Mouse (Mus musculus) megakaryocyte progenitor cell, adult 5-6 weeks (primary cell): ENCODE data around the gene Tyw1. TPM values are rescaled to one million over a fixed set of nuclear protein-coding genes. Genes with fewer than 3 reads are reported as not detected.

ENCODE experiments used
- ATAC-seq: replicated peaks from 2 replicates; pipeline ENCODE4 v1.8.0; 2016; ENCODE audit warnings: mild to moderate bottlenecking, moderate TSS enrichment, inconsistent platforms; ENCODE audit not compliant: poor library complexity
- total RNA-seq, 2 experiments: library from RNA; stranded (forward) in 1 of 2; stranded (reverse) in 1 of 2; fragments of 157-497, 149-512 nt in 1 of 2; fragments of 200-1000 nt in 1 of 2; gene quantifications; 2 replicates each; pipeline versions ENCODE4 v1.2.3 to v1.2.4; 2015 to 2017

Tyw1 gene
- total RNA-seq (2015) = 15.3 and 17.0 TPM in 2 replicates
- 37.7 and 42.0 TPM in 2 replicates for total RNA-seq (2017)

DNA sequence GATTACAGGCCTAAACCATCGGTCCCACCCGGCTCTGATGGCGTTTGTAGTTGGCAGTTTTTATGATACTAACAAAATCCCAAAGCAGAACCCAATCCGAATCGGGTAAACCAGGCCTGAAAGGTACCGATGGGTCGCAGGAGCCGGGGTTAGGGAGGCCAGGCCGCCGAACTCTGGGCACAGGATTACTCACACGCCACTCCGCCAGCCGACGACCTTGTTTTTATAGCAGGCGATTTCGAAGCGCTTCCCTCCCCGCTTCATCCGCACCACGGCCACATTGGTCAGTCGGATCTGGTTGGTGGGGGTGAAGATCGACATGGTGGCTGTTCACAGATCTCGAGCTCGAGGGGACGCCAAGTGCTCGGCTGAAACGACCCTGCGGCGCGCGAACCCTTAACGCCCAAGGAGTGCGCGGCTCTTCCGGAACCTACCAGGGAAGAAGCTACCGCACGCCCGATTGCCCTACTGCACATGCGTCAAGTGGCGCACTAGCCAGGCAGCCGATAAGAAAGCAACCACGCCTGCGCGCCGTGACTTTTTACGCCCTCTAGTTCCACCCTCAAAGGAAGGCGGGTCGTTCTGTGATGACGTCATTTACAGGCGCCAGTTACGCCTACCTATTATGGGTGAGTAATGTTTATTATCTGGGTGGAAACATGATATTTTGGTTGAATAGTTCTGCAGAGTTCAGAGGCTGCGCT is at the start of gene Tyw1, which contains the start of gene Sbds:
Tyw1 (plus strand) TSS at position 603 of the 704 bp plus-strand sequence.
Sbds (minus strand) TSS at position 514 of the 704 bp plus-strand sequence.
- ATAC-seq = peak; percentile 79

DNA sequence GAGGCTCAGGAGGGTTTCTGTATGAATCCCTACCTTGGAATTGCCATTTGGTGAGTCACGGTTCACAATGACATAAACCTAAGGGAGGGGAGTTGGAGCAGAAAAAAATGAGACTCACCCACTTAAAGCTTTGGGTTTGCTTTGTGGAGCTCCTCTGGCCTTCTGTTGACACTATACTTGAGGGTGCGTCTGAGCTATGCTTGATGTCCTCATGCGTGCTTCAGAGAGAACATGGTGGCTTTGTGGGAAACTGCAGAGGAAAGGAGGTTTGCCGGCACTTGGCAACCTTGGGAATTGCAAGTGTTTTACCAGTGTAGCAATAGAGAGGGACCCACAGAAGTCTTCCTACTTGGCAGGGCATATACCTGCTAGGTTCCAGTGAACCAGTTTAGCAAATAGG is 48.1 kb upstream of the Tyw1 start:
- no peak for ATAC-seq

DNA sequence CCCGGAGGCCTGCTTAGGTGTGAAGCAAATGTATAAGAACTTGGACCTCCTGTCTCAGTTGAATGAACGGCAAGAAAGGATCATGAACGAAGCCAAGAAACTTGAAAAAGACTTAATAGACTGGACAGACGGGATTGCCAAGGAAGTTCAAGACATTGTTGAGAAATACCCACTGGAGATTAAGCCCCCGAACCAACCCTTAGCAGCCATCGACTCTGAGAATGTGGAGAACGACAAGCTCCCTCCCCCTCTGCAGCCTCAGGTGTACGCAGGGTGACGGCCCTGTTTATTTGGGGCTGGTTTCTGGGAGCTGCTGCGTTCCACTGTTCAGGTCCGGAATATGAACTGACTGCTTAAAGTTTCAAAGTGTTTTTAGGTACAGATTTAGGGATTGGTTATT is 42.5 kb upstream of the Tyw1 start:
- ATAC-seq = no peak

DNA sequence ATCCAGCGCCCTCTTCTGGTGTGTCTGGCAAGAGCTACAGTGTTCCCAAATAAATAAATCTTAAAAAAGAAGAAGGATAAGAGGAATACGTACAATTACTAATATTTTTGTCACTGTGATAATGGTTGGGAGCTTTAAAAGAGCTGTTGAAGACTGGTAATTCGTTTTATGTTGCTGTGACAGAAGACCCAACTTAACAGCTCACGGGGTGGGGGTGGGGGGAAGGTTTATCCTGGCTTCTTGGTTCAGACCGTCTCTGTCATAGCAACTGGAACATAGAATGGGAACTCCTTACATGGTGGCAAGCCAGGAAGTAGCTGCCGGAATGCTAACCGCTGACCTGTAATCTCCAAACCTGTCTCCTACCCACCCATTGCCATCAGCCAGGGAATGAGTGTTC is 38.6 kb upstream of the Tyw1 start, which contains the start of gene Tmem248:
Tmem248 (plus strand) TSS at position 301 of the 400 bp plus-strand sequence.
- ATAC-seq = no peak

DNA sequence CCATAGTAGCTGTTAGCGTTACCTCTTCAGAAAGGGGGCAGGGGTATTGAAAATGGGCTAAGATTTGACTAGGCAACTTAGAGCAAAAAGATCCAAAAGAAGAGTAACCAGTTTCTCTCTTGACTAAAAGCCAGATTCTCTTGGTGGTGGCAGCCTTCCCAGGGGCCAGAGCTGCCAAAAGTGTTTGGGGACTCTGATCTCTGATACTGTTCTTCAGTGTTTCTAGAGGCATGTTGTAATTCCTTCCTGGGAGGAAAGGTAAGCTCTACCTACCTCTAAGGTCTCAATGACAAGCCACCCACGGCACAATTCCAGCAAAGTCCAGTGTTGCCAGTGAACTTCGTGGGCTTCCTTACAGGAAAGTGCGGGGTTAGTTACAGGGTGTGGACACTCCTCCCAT is 38.0 kb upstream of the Tyw1 start:
- ATAC-seq = no peak

DNA sequence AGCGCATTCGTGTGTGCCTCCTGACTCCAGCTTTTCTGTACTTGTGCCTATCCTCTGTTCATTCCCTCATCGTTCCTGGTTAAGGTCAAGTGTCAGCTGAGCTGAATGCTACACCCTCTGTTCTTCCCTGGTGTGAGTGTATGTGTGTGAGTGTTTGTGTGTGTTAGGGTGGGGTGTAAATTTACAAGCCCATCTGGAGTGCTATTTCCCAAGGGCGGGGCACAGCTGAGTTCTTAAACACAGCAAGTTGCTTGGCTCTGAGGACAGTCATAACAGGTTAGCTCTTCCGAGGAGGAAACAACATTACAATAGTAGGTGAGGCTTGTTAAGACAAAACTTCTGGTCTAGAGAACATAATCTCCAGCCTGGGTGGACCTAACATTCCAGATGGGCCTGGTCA is 37.1 kb upstream of the Tyw1 start:
- no peak for ATAC-seq

DNA sequence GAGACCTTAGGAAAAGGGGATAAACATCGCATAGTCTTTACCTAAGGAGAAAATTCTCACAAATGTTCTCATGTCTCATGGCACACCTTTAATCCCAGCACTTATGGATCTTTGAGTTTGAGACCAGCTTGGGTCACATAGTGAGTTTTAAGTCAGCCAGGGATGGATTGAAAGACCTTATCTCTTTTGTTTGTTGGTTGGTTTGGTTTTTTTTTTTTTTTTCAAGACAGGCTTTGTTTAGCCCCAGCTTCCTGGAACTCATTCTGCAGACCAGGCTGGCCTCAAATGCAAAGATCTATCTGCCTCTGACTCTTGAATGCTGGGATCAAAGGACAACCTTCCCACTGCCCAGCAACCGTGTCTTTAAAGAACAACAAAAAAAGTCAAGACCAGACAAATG is 34.1 kb upstream of the Tyw1 start:
- ATAC-seq = no peak

DNA sequence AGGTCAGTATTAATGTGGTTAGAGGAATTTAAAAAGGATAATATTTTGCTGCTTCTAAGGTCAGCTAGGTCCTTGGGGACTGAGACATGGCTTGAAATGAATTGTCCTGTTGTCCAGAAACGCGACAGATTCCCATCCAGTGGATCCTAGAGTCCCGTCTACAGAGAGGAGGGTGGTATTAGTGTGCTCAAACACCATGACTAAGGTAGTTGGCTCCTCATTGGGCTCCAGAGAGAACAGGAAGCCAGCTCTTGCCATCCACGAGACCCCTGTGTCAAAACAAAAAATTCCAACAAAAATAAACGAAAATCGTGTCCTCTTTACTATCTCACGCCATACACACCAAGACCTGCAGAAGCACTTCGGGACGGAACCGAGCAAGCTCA is 33.7 kb upstream of the Tyw1 start:
- peak; percentile 29 for ATAC-seq

DNA sequence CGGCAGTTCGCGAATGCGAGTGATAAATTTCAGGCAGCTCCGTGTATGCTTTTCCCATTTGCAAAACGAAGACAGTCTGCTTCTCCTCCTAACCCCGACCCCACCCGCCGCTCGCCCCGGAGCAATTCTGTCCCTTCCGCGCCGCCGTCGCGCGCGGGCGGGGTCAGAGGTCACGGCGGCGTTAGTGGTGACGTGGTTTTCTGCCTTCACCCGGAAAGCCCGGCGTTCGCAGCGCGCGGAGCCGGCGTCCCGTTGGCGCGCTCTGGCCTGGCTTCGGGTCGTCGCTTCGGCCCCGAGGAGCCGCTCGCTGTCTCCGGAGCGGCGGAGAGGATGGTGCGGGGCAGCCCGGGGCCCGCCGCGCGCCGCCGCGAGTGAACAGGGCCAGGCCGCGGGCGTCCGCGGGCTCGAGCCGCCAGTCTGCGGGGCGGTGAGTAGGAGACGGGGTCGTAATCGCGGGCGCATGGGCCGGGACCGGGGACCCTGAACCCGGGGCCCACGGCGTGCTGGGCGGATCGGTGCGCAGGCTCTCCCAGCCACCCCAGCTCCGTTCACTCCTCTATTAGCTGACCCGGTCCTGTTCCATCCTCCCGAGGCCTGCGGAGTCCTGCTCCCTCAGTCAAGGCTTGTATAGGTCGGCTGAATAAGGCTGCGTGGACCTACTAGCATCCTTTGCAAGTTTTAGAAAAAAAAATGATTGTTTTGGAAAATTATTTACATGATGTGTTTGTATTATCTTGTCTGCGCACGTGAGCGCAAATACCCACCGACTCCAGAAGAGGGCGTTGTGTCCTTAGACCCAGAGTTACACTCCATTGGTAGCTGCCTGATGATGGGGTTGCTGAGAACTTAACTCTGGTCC is 33.0 kb upstream of the Tyw1 start:
- ATAC-seq = peak; percentile 86

DNA sequence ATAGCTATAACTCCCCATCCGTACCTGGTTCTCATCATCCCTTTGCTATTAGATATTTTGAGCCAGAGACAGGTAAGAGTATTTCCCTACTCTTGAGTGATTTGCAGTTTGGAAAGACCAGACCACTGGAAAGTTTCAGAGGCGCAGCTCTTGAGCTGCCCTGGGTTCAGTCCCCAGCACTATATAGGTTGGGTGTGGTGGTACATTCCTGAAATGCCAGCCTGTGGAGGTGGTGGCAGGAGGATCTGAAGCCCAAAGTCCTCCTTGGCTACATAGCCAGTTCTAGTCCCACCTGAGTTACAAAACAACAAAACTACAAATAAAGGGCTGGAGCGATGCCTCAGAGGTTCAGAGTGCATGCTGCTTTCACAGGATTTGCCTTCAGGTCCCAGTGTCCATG is 28.6 kb upstream of the Tyw1 start:
- ATAC-seq = no peak

DNA sequence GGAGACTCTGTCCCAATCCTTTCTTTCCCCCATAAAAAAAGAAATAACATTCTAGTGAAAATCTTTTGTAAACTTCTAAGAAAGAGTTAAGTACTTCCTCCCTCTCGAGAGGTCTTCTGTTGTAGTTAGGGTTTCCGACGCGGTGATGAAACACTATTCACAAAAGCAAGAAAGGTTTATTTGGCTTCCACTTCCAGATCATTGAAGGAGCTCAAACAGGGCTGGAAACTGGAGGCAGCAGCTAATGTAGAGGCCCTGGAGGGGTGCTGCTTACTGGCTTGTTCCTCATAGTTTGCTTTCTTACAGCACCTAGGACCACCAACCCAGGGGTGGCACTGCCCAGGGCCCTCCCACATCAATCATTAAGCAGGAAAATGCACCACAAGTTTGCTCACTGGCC is 27.3 kb upstream of the Tyw1 start:
- ATAC-seq = peak; percentile 38

DNA sequence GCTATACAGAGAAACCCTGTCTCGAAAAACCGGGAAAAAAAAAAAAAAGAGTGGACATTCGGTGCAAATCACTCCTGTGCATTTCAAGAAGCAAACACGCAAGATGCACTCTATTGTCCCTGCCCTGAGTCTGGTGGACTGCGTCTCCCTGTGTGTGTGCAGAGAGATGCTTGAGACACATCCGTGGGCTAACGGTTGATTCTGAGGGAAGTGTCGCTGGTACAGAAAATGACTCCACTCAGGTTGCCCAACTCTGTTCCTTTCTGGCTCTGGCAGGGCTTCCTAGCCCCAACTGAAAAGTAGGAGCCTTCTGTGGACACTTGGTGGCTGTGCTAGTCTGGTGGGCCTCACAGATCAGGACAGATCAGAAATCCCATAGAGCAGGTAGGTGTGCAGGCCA is 19.1 kb upstream of the Tyw1 start:
- ATAC-seq = peak; percentile 94

DNA sequence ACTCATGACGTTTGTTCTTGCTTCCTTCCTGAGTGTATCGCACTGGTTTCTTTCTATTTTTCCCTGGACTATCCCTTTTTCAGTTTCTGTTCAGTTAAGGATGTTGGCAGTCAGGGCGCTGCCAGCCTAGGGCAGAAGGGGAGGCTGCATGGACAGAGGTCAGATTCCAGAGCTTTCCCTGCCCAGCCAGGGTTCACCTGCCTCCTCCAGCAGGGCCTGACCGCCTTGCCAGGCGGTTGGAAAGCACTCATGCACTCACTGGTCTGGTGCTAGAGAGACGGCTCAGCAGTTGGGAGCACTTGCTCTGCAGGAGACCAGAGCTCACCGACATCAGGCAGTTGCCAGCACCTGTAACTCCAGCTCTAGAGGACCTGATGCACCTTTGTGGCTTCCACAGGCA is 16.2 kb upstream of the Tyw1 start:
- no peak for ATAC-seq

DNA sequence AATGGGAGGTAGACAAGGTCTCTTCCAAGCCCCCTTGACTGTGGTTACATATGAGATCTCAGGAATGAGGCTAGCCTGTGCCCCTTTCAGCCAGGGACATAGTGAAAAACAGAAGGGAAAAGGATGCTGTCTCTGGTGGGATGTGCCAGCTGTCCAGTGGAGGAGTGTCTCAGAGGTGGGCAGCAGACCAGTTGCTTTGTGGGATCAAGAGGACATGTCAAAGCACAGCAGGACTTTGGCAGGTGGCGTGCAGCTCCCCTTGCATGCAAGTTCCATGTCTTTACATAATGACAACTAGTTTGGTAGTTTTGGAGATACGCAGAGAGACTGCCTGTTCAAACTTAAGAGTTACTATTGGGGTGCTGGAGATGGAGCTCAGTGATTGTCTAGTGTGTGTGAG is 15.6 kb upstream of the Tyw1 start:
- no peak for ATAC-seq

DNA sequence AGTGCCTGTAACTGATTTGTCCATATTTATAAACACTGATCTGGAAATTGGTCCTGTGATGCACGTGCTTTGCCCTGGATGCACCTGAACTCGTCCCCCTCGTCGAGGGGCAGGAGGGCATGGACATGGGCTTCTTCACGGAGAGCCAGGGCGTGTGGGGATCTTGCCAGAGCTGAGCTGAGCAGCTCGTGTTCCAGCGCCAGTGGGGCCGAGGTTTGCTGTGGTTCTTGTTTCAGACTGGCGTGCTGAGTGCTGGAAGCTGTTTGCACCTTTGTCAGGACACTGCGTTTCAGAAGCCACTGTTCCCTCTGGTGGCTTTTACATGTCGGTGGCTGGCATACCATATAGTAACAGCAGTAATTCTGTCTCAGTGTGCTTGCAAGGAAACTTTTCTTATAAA is 14.0 kb upstream of the Tyw1 start:
- ATAC-seq = no peak

DNA sequence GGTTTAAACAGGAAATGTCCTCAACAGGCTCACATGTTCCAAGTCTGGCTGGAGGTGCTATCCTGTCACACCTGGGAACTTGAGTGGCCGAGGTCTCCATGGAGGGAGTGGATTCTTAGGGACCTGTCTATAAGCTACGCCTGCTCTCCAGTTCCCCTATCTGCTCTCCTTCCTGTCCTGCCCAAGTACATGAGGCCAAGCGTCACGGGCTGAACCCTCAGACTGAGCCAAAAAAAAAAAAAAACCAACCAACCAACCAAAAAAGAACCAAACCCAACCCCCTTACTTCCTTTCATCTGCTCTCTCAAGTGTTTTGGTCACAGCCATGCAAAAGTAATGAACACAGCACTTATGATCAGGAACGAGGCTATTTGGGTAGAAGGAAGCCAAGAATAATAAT is 7.6 kb upstream of the Tyw1 start:
- ATAC-seq = peak; percentile 69

DNA sequence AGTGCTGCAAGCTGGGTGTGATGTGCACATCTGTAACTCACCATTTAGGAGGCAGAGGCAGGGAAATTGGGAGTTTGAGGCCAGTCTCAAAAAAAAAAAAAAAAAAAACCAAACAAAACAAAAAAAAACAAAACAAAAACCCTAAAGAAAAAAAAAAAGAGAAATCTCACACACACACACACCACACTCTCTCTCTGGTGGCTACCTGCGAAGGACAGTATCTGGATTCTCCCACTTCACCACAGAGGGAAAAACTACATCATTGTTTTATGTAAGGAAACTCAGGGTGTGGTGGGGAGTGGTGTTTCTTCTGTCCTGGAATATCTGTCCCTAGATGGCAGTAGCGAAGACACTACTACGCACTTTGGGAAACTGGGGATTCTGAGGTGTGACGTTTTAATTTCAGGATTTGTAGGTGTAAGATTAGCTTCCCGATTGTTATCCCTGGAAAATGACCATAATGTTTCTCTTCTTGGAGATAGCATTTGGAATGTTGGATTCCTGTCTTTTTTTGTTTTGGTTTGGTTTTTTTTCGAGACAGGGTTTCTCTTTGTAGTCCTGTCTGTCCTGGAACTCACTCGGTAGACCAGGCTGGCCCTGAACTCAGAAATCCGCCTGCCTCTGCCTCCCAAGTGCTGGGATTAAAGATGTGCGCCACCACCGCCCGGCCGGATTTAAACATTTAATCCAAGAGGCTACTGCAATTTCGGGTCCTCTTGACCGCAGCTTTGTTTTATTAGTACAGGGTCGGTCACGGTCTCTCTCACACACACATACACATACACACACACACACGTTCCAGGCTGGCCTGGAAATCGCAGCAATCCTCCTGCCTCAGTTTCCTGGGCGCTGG is 1.0 kb upstream of the Tyw1 start:
- ATAC-seq = peak; percentile 24; the same call in 1 of the 2 replicates

DNA sequence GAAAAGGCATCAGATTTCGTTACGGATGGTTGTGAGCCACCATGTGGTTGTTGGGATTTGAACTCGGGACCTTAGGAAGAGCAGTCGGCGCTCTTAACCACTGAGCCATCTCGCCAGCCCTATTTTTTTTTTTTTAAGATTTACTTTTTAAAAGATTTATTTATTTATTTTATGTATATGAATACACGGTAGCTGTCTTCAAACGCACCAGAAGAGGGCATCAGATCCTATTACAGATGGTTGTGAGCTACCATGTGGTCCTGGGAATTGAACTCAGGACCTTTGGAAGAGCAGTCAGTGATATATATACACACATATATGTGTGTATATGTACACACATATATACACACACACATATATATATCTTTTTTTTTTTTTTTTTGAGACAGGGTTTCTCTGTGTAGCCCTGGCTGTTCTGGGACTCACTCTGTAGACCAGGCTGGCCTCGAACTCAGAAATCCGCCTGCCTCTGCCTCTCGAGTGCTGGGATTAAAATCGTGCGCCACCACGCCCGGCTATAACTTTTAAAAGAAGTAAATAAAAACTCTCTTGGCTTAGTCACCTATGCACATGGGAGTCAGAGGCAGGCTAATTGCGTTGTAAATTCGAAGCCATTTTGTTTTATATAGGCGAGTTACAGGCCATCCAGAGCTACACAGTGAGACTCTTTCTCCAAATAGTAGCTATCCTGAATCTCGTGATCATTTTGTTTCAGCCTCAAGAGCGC is 543 bp downstream of the Tyw1 start:
- peak; percentile 1 for ATAC-seq

DNA sequence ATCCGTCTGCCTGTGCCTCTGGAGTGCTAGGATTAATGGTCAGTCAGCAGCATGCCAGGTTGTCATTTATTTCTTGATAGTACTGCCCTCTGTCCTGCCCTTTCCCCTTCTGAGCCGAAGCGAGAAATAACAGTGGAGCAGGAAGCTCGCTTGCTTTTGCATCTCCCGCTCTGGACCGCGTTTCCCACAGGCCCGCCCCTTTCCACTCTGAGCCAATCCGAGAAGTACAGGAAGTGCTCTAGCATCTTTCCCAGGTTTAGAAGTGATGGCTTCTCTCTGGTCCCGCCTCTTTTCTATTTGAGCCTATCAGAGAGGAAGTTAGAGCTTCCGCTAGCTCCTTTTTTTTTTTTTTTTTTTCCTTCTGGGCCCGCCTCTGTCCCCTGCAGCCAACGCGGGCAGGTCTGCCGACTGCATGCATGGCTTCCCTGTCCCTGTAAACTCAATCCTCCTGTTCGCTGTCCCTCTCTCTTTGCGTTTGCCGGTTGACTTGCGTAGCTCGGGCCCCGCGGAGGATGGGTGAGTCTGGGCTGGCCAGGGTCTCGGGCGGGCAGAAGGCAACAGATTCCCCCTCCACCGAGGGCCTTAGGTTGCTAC is 1.4 kb downstream of the Tyw1 start:
- peak; percentile 79 for ATAC-seq

DNA sequence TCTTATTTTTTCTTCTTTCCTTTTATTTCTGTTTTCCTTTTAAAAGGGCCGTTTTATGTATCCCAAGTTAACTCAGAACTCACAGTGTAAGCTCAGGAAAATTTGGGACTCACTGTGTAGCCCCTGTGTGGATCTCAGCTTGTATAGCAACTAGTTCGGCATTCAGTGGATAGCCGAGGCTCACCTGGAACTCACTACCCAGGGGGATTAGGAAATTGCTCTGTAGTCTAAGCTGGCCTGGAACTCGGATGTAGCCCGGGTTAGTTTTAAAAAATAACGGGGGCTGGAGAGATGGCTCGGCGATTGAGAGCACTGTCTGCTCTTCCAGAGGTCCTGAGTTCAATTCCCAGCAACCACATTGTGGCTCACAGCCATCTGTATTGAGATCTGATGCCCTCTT is 1.9 kb downstream of the Tyw1 start:
- ATAC-seq = no peak
